Mouse (Mus musculus) kidney, adult 2 months (tissue): ENCODE results near the gene Lztfl1. TPM values are rescaled to one million over a fixed set of nuclear protein-coding genes. Genes with fewer than 3 reads are reported as not detected.

Experiments used
- DNase-seq: peaks from one replicate; pipeline ENCODE4 v3.0.0; 2021
- H3K27ac ChIP-seq: fragments of 200-500 bp; 2 replicates; pipeline ENCODE4 v1.5.1; 2012; ENCODE audit warnings: low read depth, low read length, control low read depth, inconsistent platforms; ENCODE audit not compliant: insufficient read depth
- H3K27me3 ChIP-seq: fragments of 200-500 bp; replicated peaks from 2 replicates; pipeline ENCODE4 v1.6.1; 2012; ENCODE audit warnings: mild to moderate bottlenecking, moderate library complexity, low read length, inconsistent platforms; ENCODE audit not compliant: control insufficient read depth, insufficient read depth
- H3K36me3 ChIP-seq: fragments of 200-500 bp; 2 replicates; pipeline ENCODE4 v1.6.1; 2012; ENCODE audit warnings: mild to moderate bottlenecking, moderate library complexity, low read length, inconsistent platforms; ENCODE audit not compliant: control insufficient read depth, insufficient read depth
- H3K4me1 ChIP-seq: fragments of 200-500 bp; 2 replicates; pipeline ENCODE4 v1.6.1; 2011; ENCODE audit warnings: low read length; ENCODE audit not compliant: control insufficient read depth, insufficient read depth
- H3K4me3 ChIP-seq: fragments of 200-500 bp; 2 replicates; pipeline ENCODE4 v1.5.1; 2011; ENCODE audit warnings: mild to moderate bottlenecking, low read depth, low read length, control low read depth; ENCODE audit not compliant: insufficient read depth
- CTCF ChIP-seq: fragments of 200-500 bp; conservative IDR thresholded peaks from 2 replicates; pipeline ENCODE4 v1.5.1; 2011; ENCODE audit warnings: low read depth, mild to moderate bottlenecking, control low read depth, low read length, moderate library complexity, mixed read lengths; ENCODE audit not compliant: insufficient read depth, insufficient read length
- POLR2A ChIP-seq: fragments of 200-500 bp; IDR thresholded peaks from one replicate; pipeline ENCODE4 v1.6.1; 2011; ENCODE audit warnings: low read depth, low read length, control low read depth
- WGBS: fragments of 180-500 bp; shearing (Covaris S2); methylation state at CpG from one replicate; pipeline ENCODE4 v1.1.7; 2018; 5-methylcytosine and 5-hydroxymethylcytosine counted together
- polyA plus RNA-seq: library from polyadenylated mRNA; depleted of rRNA; stranded (reverse); fragments of >200 nt; gene quantifications from 2 replicates; pipeline ENCODE4 v1.2.3, GENCODE M21; 2012; rRNA removed

Gene Lztfl1
- polyA plus RNA-seq, 1 experiment, result 5.3 TPM

GRCm38 (mm10) chr9:123651369-123651768 is 66.1 kb downstream of the Lztfl1 start:
- DNase-seq, result no peak
- no peak overlapping the region for H3K4me3 ChIP-seq
- WGBS, result 63% methylated on average over 4 of the region's 4 CpGs
- no peak overlapping the region for H3K27ac ChIP-seq
- no peaks in the 10 kb centered on the region for H3K36me3 ChIP-seq
- no peak for TF ChIP-seq POLR2A
- TF ChIP-seq CTCF, result no peak
- H3K27me3 ChIP-seq, result no peaks in the 10 kb centered on the region
- no peaks in the 10 kb centered on the region for H3K4me1 ChIP-seq

GRCm38 (mm10) chr9:123649785-123650511 is 67.5 kb downstream of the Lztfl1 start:
- H3K4me1 ChIP-seq, result no peaks in the 10 kb centered on the region
- 92% methylated on average over 2 of the region's 2 CpGs for WGBS
- no peak overlapping the region for H3K27ac ChIP-seq
- no peak overlapping the region for H3K4me3 ChIP-seq
- no peaks in the 10 kb centered on the region for H3K27me3 ChIP-seq
- TF ChIP-seq POLR2A (no peak), CTCF (no peak)
- no peaks in the 10 kb centered on the region for H3K36me3 ChIP-seq
- no peak for DNase-seq

Other genes starting within 250 kb of the Lztfl1 start
- 56.9 and 58.7 TPM in 2 replicates for gene Limd1, start 239.0 kb downstream of the Lztfl1 start, polyA plus RNA-seq
- 13.8 and 20.0 TPM in 2 replicates for gene Sacm1l, start 187.9 kb downstream of the Lztfl1 start, polyA plus RNA-seq
- gene Slc6a20b, start 85.1 kb downstream of the Lztfl1 start, polyA plus RNA-seq, result 341 and 382 TPM in 2 replicates
- gene Ccr9, start 39.3 kb downstream of the Lztfl1 start, polyA plus RNA-seq, result 0.24 and 0.91 TPM in 2 replicates
- 26.8 and 40.4 TPM in 2 replicates for gene Slc6a20a, start 38.8 kb downstream of the Lztfl1 start, polyA plus RNA-seq
- gene Cxcr6, start 88.8 kb upstream of the Lztfl1 start, polyA plus RNA-seq, result 0.56 and 1.4 TPM in 2 replicates
- 7.1 and 9.9 TPM in 2 replicates for gene Fyco1, start 134.2 kb upstream of the Lztfl1 start, polyA plus RNA-seq
- gene Xcr1, start 144.3 kb upstream of the Lztfl1 start, polyA plus RNA-seq, result 0.45 and 0.72 TPM in 2 replicates